Mouse (Mus musculus) liver, embryonic 16.5 days (tissue): ENCODE results near the gene Ntf5. TPM values are rescaled to one million over a fixed set of nuclear protein-coding genes. Genes with fewer than 3 reads are reported as not detected.

Experiments
- ATAC-seq: fragments of 200-750 bp; cut with Nextera tagmentation; 2 replicates; pipeline ENCODE4 v1.8.0; 2017; ENCODE audit warnings: low read depth, mild to moderate bottlenecking, moderate number of reproducible peaks, moderate library complexity
- H3K27ac ChIP-seq: fragments of 300-500 bp; sonication (generic); 2 replicates; pipeline ENCODE4 v1.5.1; 2014; ENCODE audit warnings: mild to moderate bottlenecking, low read length
- H3K27me3 ChIP-seq: fragments of 300-500 bp; sonication (generic); 2 replicates; pipeline ENCODE4 v1.6.1; 2014; ENCODE audit warnings: low read depth, low read length, mixed read lengths; ENCODE audit not compliant: control insufficient read depth, insufficient read depth
- H3K36me3 ChIP-seq: fragments of 300-500 bp; sonication (generic); 2 replicates; pipeline ENCODE4 v1.6.1; 2014; ENCODE audit warnings: mild to moderate bottlenecking; ENCODE audit not compliant: control insufficient read depth, insufficient read depth
- H3K4me1 ChIP-seq: fragments of 300-500 bp; sonication (generic); 2 replicates; pipeline ENCODE4 v1.6.1; 2014; ENCODE audit warnings: low read depth, low read length, mixed read lengths; ENCODE audit not compliant: control insufficient read depth
- H3K4me2 ChIP-seq: fragments of 300-500 bp; sonication (generic); 2 replicates; pipeline ENCODE4 v1.6.1; 2014; ENCODE audit warnings: low read depth, low read length, mixed read lengths
- H3K4me3 ChIP-seq: fragments of 300-500 bp; sonication (generic); 2 replicates; pipeline ENCODE4 v1.5.1; 2014; ENCODE audit warnings: low read depth, mild to moderate bottlenecking, low read length
- H3K9ac ChIP-seq: fragments of 300-500 bp; sonication (generic); 2 replicates; pipeline ENCODE4 v1.6.1; 2014; ENCODE audit warnings: low read depth, low read length
- H3K9me3 ChIP-seq: fragments of 300-500 bp; sonication (generic); replicated peaks from 2 replicates; pipeline ENCODE4 v1.6.1; 2016; ENCODE audit warnings: low read length; ENCODE audit not compliant: control insufficient read depth
- whole genome bisulfite sequencing: fragments of 180-500 bp; shearing (Covaris S2); extraction: QIAGEN DNeasy Blood & Tissue Kit; methylation state at CpG from one replicate; pipeline ENCODE4 v1.1.7; 2014; ENCODE audit not compliant: insufficient replicate concordance; 5-methylcytosine and 5-hydroxymethylcytosine counted together
- polyA plus RNA-seq: library from polyadenylated mRNA; unstranded; fragments of >200 nt; fragmentation: Nextera tagmentation; extraction: Ambion mirVana; gene quantifications from 2 replicates; pipeline ENCODE4 v1.2.1, GENCODE M21; 2015

Gene Ntf5
- polyA plus RNA-seq, 1 experiment from 2014 or later: 0.09 TPM

- no peaks in the 10 kb centered on the region for H3K27me3 ChIP-seq
- ATAC-seq: no peak
- no peaks in the 10 kb centered on the region for H3K9me3 ChIP-seq
- H3K4me1 ChIP-seq: peaks cover 5% of the 10 kb centered on the region
- no peak overlapping the region for H3K4me3 ChIP-seq
- no peak overlapping the region for H3K27ac ChIP-seq
- 56% methylated on average over 22 of the region's 22 CpGs for WGBS
- peaks cover 2% of the 10 kb centered on the region; the same call in 1 of the 2 replicates for H3K36me3 ChIP-seq
- H3K4me2 ChIP-seq: no peak overlapping the region
- H3K9ac ChIP-seq: no peak overlapping the region
Observed at GRCm38 (mm10) chr7:45443526-45444420, 30.3 kb downstream of the Ntf5 start.

- no peak overlapping the region for H3K27ac ChIP-seq
- H3K4me1 ChIP-seq: peaks cover 10% of the 10 kb centered on the region
- no peak overlapping the region for H3K4me3 ChIP-seq
- H3K27me3 ChIP-seq: no peaks in the 10 kb centered on the region
- no peaks in the 10 kb centered on the region; the same call in 1 of the 2 replicates for H3K36me3 ChIP-seq
- no peak overlapping the region for H3K4me2 ChIP-seq
- H3K9me3 ChIP-seq: no peaks in the 10 kb centered on the region
- no peak for ATAC-seq
- H3K9ac ChIP-seq: no peak overlapping the region
Observed at GRCm38 (mm10) chr7:45446589-45446988, 33.1 kb downstream of the Ntf5 start.

GRCm38 (mm10) chr7:45447325-45447990 lies 34.0 kb downstream of the Ntf5 start:
- peak; percentile 49; the same call in 1 of the 2 replicates for ATAC-seq
- no peak overlapping the region for H3K4me3 ChIP-seq
- H3K27ac ChIP-seq: no peak overlapping the region
- no peaks in the 10 kb centered on the region for H3K9me3 ChIP-seq
- 25% methylated on average over 11 of the region's 11 CpGs for WGBS
- H3K36me3 ChIP-seq: no peaks in the 10 kb centered on the region; the same call in 1 of the 2 replicates
- H3K4me2 ChIP-seq: 0 out of 2 replicates have a peak overlapping the region, but pooled peaks have one; percentile 18
- H3K4me1 ChIP-seq: peaks cover 14% of the 10 kb centered on the region
- H3K27me3 ChIP-seq: no peaks in the 10 kb centered on the region
- H3K9ac ChIP-seq: no peak overlapping the region

GRCm38 (mm10) chr7:45449974-45450373 lies 36.5 kb downstream of the Ntf5 start:
- WGBS: 84% methylated on average over 1 of the region's 1 CpGs
- ATAC-seq: no peak

GRCm38 (mm10) chr7:45451344-45451982 lies 38.0 kb downstream of the Ntf5 start:
- Histone ChIP-seq H3K27ac (no peak overlapping the region), H3K36me3 (peaks cover 5% of the 10 kb centered on the region; the same call in 1 of the 2 replicates), H3K9me3 (no peaks in the 10 kb centered on the region), H3K4me3 (no peak overlapping the region), H3K9ac (no peak overlapping the region), H3K27me3 (no peaks in the 10 kb centered on the region), H3K4me2 (no peak overlapping the region), H3K4me1 (peaks cover 20% of the 10 kb centered on the region)
- peak; percentile 76 for ATAC-seq
- 51% methylated on average over 23 of the region's 23 CpGs for WGBS

More at GRCm38 (mm10) chr7:45449974-45450373, 36.5 kb downstream of the Ntf5 start:
- H3K4me3 ChIP-seq: no peak overlapping the region
- H3K9me3 ChIP-seq: no peaks in the 10 kb centered on the region
- H3K4me2 ChIP-seq: no peak overlapping the region
- H3K27ac ChIP-seq: no peak overlapping the region
- peaks cover 14% of the 10 kb centered on the region for H3K4me1 ChIP-seq
- H3K9ac ChIP-seq: no peak overlapping the region
- H3K36me3 ChIP-seq: peaks cover 5% of the 10 kb centered on the region
- H3K27me3 ChIP-seq: no peaks in the 10 kb centered on the region

GRCm38 (mm10) chr7:45454971-45455370 lies 41.5 kb downstream of the Ntf5 start:
- H3K27ac ChIP-seq: no peak overlapping the region
- no peak for ATAC-seq
- no peaks in the 10 kb centered on the region for H3K27me3 ChIP-seq
- H3K9ac ChIP-seq: no peak overlapping the region
- no peak overlapping the region for H3K4me2 ChIP-seq
- WGBS: 89% methylated on average over 15 of the region's 15 CpGs
- no peak overlapping the region for H3K4me3 ChIP-seq
- H3K4me1 ChIP-seq: peaks cover 36% of the 10 kb centered on the region
- peaks cover 25% of the 10 kb centered on the region for H3K36me3 ChIP-seq
- no peaks in the 10 kb centered on the region for H3K9me3 ChIP-seq

- Histone ChIP-seq H3K9ac (no peak overlapping the region), H3K4me1 (peaks cover 48% of the 10 kb centered on the region), H3K36me3 (peaks cover 25% of the 10 kb centered on the region), H3K27ac (peak overlapping the region; percentile 93; the same call in 1 of the 2 replicates), H3K9me3 (no peaks in the 10 kb centered on the region), H3K27me3 (no peaks in the 10 kb centered on the region), H3K4me3 (no peak overlapping the region), H3K4me2 (no peak overlapping the region)
- ATAC-seq: no peak
- WGBS: 76% methylated on average over 13 of the region's 13 CpGs
Observed at GRCm38 (mm10) chr7:45455932-45456696, 42.6 kb downstream of the Ntf5 start.

- no peaks in the 10 kb centered on the region for H3K27me3 ChIP-seq
- H3K4me2 ChIP-seq: peak overlapping the region; percentile 84
- ATAC-seq: no peak
- H3K4me1 ChIP-seq: peaks cover 47% of the 10 kb centered on the region
- peak overlapping the region; percentile 93 for H3K27ac ChIP-seq
- H3K4me3 ChIP-seq: peak overlapping the region; percentile 70
- no peaks in the 10 kb centered on the region for H3K9me3 ChIP-seq
- H3K36me3 ChIP-seq: peaks cover 25% of the 10 kb centered on the region
- H3K9ac ChIP-seq: no peak overlapping the region; the same call in 1 of the 2 replicates
- WGBS: 47% methylated on average over 9 of the region's 9 CpGs
Observed at GRCm38 (mm10) chr7:45456721-45457203, 43.3 kb downstream of the Ntf5 start.
